In the genomic region with DNA sequence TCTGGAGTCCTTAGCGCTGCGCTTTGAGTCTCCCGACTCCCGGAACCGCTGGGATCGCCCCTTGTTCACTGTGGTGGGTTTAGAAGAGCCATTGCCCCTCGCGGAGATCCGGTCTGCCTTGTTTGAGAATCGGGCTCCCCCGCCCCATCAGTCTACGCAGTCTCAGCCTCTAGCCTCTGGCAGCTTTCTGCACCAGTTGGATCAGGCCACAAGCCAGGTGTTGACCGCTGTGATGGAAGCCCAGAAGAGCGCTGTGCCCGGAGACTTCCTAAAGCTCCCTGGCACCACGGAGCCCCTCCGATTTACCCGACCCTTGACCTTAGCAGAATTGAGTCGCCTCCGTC, we compare ENCODE assay signal across 8 mouse cellular contexts. TPM values are rescaled to one million over a fixed set of nuclear protein-coding genes. Genes with fewer than 3 reads are reported as not detected.
DNase-seq lines count a peak whose midpoint lies in the region; ATAC-seq and TF ChIP-seq lines count a peak whose summit lies in the region.

Gene A730015C16Rik, minus strand, starts transcription at position 115 of the 344 bp plus-strand sequence.

- peak within 1 kb of the TSS; percentile 91 for H3K4me2 ChIP-seq in kidney, embryonic 15.5 days
- peak within 1 kb of the TSS; percentile 74 for H3K4me2 ChIP-seq in liver, embryonic 14.5 days (ENCODE audit: low read depth)

- peak; percentile 38 for ATAC-seq in kidney, embryonic 15.5 days (replicated peaks; ENCODE audit: low FRiP score)
- peak; percentile 33 for ATAC-seq in liver, embryonic 14.5 days (ENCODE audit: insufficient read depth)

- peak within 1 kb of the TSS; percentile 87 for H3K9ac ChIP-seq in kidney, embryonic 15.5 days
- peak within 1 kb of the TSS; percentile 97 for H3K9ac ChIP-seq in ES-E14 (ENCODE audit: insufficient read depth, low read depth, low read length, poor library complexity, severe bottlenecking)
- peak within 1 kb of the TSS; percentile 81 for H3K9ac ChIP-seq in liver, embryonic 14.5 days (replicated peaks)

- H3K4me1 ChIP-seq in kidney, embryonic 15.5 days: peaks cover 19% of the 10 kb centered on the region
- peaks cover 3 to 5% of the 10 kb centered on the region in 2 experiments; a peak in 2 of 4 replicates for H3K4me1 ChIP-seq in ES-E14 (ENCODE audit: control insufficient read depth in 2 of 2, insufficient read depth in 2 of 2, low read length in 2 of 2, poor library complexity in 1 of 2)
- peaks cover 11 to 12% of the 10 kb centered on the region in 2 experiments for H3K4me1 ChIP-seq in liver, embryonic 14.5 days (replicated peaks; ENCODE audit: control insufficient read depth in 2 of 2, insufficient read depth in 2 of 2, low read length in 1 of 2)
- peaks cover 4% of the 10 kb centered on the region; the same call in 1 of the 2 replicates for H3K4me1 ChIP-seq in olfactory bulb, adult 2 months (ENCODE audit: control insufficient read depth, insufficient read depth, low read length)

- H3K27ac ChIP-seq in kidney, embryonic 15.5 days: peak within 1 kb of the TSS; percentile 97
- H3K27ac ChIP-seq in ES-E14 (ENCODE audit: insufficient read depth, low read depth, low read length, poor library complexity, severe bottlenecking): no peak within 1 kb of the TSS; the same call in 1 of the 2 replicates
- H3K27ac ChIP-seq in liver, embryonic 14.5 days: peak within 1 kb of the TSS; percentile 61
- no peak within 1 kb of the TSS for H3K27ac ChIP-seq in olfactory bulb, adult 2 months (ENCODE audit: insufficient read depth, low read depth, low read length)

- in situ Hi-C loops in ES-E14 (cut with MboI; ENCODE audit: low sequenced_read_pairs in 2 of 2, unreplicated experiment in 2 of 2): no loop called here

- TF ChIP-seq EP300 in liver, embryonic 14.5 days (IDR thresholded peaks at IDR 0.05; ENCODE audit: low read depth): no peak

- no peak for TF ChIP-seq POLR2A in olfactory bulb, adult 2 months (IDR thresholded peaks at IDR 0.05; ENCODE audit: insufficient read depth, low read depth, low read length)

- TF ChIP-seq CTCF in liver, embryonic 14.5 days (IDR thresholded peaks at IDR 0.05; ENCODE audit: low read depth): no peak
- no peak for TF ChIP-seq CTCF in olfactory bulb, adult 2 months (IDR thresholded peaks at IDR 0.05; ENCODE audit: insufficient read depth, low read depth, low read length)

- no peak for DNase-seq in kidney, postnatal 10 days
- DNase-seq in ES-E14 (ENCODE audit: low read depth, low spot score): no peak
- peak; percentile 30 for DNase-seq in cerebellum, adult 9-10 months
- DNase-seq in gastrocnemius, postnatal 25 days: peak; percentile 22
- DNase-seq in liver, embryonic 14.5 days (ENCODE audit: low read depth in 3 of 3, low spot score in 3 of 3): no peak
- no peak for DNase-seq in spleen, adult 12 weeks (ENCODE audit: low spot score)

- H3K27me3 ChIP-seq in kidney, embryonic 15.5 days: no peaks in the 10 kb centered on the region
- H3K27me3 ChIP-seq in liver, embryonic 14.5 days (ENCODE audit: control insufficient read depth, insufficient read depth, low read length): no peaks in the 10 kb centered on the region

- H3K4me3 ChIP-seq in kidney, embryonic 15.5 days (replicated peaks): peak within 1 kb of the TSS; percentile 97
- H3K4me3 ChIP-seq in ES-E14 (ENCODE audit: insufficient read depth in 1 of 2, low read depth in 1 of 2, low read length in 2 of 2, poor library complexity in 1 of 2, severe bottlenecking in 1 of 2): peak within 1 kb of the TSS; percentile 93 to 98
- peak within 1 kb of the TSS; percentile 72 to 91 for H3K4me3 ChIP-seq in liver, embryonic 14.5 days (ENCODE audit: insufficient read depth in 1 of 2, low read depth in 2 of 2, low read length in 2 of 2)
- H3K4me3 ChIP-seq in olfactory bulb, adult 2 months (ENCODE audit: insufficient read depth, low read depth, low read length): peak within 1 kb of the TSS; percentile 95

- H3K9me3 ChIP-seq in kidney, embryonic 15.5 days (replicated peaks): no peaks in the 10 kb centered on the region
- no peaks in the 10 kb centered on the region for H3K9me3 ChIP-seq in ES-E14 (ENCODE audit: control insufficient read depth, insufficient read depth, low read depth, low read length)
- H3K9me3 ChIP-seq in liver, embryonic 14.5 days (ENCODE audit: control insufficient read depth, low read length): no peaks in the 10 kb centered on the region

- WGBS in kidney, embryonic 15.5 days: 6% methylated on average over 20 of the region's 20 CpGs
- 3% methylated on average over 20 of the region's 20 CpGs for WGBS in liver, embryonic 14.5 days (ENCODE audit: insufficient replicate concordance)
- 7% methylated on average over 20 of the region's 20 CpGs for whole genome bisulfite sequencing in olfactory bulb, adult 2 months

- H3K36me3 ChIP-seq in kidney, embryonic 15.5 days: peaks cover 22% of the 10 kb centered on the region
- peaks cover 4% of the 10 kb centered on the region; the same call in 1 of the 2 replicates for H3K36me3 ChIP-seq in ES-E14 (ENCODE audit: control insufficient read depth, insufficient read depth, low read length, poor library complexity, severe bottlenecking)
- peaks cover 3% of the 10 kb centered on the region; the same call in 1 of the 2 replicates for H3K36me3 ChIP-seq in liver, embryonic 14.5 days (replicated peaks; ENCODE audit: control insufficient read depth, insufficient read depth, low read depth)

TF ChIP-seq in ES-E14, 5 proteins besides CTCF, POLR2A, EP300 and RAD21:
- TF ChIP-seq MAFK (IDR thresholded peaks at IDR 0.05; ENCODE audit: insufficient read depth, low read depth, low read length) (no peak), HCFC1 (IDR thresholded peaks at IDR 0.05; ENCODE audit: borderline replicate concordance, insufficient read depth, low read length) (no peak), CHD2 (IDR thresholded peaks at IDR 0.05; ENCODE audit: low read depth, low read length) (no peak), ZNF384 (IDR thresholded peaks at IDR 0.05; ENCODE audit: low read depth, low read length) (no peak), ZC3H11A (IDR thresholded peaks at IDR 0.05; ENCODE audit: borderline replicate concordance, low read depth, low read length) (no peak)
TF ChIP-seq in ES-E14: peak in this region for 0.

RNA-seq across cellular contexts. Expression of gene A730015C16Rik, which starts in this region (rescaled TPM):
- 1.1 and 1.6 TPM in 2 replicates for polyA plus RNA-seq in kidney, embryonic 15.5 days (2015; fragmentation: Nextera tagmentation; extraction: Ambion mirVana)
- 2.6 and 3.1 TPM in 2 replicates for total RNA-seq in ES-E14 (2012; rRNA removed)
- total RNA-seq in gastrocnemius, postnatal 25 days (2021): not detected
- 0.10 TPM in 1 of 2 replicates, not detected in the other for polyA plus RNA-seq in liver, embryonic 14.5 days (2012; rRNA removed)
- 0.23 TPM in 1 of 2 replicates, not detected in the other for polyA plus RNA-seq in liver, embryonic 14.5 days (2014; fragmentation: Nextera tagmentation; extraction: Ambion mirVana)
- not detected in 2 replicates for polyA plus RNA-seq in olfactory bulb, adult 2 months (2012; ENCODE audit: insufficient read depth, insufficient read length, low replicate concordance, missing spikeins)

Comparison
In these comparisons a context has a peak if more than half of its experiments do, and no peak if none do; other contexts are left out.
1. Peak in DNase-seq in gastrocnemius, postnatal 25 days; RNA of the gene not detected or under 1 TPM.
2. Peak in ATAC-seq, H3K4me3 ChIP-seq, H3K27ac ChIP-seq, H3K9ac ChIP-seq and H3K4me2 ChIP-seq in liver, embryonic 14.5 days; RNA of the gene not detected or under 1 TPM.